Mouse (Mus musculus): ENCODE results near the gene Nlgn1.

Gene Nlgn1

DNA sequence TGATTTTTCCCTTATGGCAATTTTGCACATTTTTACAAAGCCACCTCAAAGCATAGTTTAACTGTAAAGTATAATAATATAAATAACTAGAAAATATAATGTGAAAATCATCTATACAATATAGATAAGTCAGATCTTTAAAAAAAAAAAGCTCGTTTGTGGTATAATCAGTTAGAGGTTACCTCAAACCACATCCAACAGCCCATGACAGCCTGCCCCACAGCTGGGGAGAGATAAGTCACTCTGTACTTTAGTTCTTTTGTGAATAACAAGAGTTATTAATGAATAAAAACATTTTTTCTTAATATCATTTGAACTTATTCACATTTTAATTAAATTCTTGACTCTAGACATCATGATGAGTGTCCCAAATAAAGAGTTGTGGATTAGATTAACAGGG lies 130.8 kb downstream of the Nlgn1 start:
- no peak for DNase-seq (ENCODE audit: low read depth, low spot score)

DNA sequence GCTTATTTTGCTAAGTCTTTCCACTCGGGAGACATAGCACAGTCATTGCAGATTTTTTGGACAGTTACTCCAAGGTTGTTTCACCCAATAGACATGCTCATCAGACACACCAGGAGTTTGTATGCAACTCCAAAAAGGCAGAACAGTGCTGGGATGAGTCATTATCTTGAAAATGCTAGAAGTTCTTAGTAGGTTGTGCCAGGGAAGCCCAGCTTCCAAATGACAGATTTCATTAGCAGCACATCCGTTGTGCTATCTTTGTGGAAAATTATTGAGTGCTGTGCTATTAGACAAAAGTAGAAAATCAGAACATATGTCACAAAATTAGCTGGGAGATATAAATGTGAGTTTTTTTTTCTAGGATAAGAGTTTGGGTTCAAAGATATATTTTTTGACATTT lies 137.3 kb downstream of the Nlgn1 start:
- DNase-seq (ENCODE audit: low read depth, low spot score) = no peak

DNA sequence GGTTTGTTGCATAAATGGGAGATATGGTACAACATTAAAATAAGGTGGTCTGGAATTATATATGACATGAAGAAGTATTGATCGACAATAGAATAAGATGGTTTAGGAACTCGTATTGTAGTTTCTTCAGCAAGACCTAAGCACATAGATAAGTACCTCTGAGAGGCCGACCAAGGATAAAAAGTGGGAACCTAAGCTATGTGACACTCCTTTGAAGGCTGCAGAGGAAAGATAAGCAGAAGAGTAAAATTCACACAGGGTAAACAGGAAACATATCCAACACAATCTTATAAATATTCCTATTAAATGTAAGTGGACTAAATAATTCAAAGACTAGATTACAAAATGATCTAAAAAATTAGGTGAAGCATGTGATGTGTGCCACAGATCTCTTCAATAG lies 151.2 kb downstream of the Nlgn1 start:
- DNase-seq (ENCODE audit: low read depth, low spot score) = no peak

DNA sequence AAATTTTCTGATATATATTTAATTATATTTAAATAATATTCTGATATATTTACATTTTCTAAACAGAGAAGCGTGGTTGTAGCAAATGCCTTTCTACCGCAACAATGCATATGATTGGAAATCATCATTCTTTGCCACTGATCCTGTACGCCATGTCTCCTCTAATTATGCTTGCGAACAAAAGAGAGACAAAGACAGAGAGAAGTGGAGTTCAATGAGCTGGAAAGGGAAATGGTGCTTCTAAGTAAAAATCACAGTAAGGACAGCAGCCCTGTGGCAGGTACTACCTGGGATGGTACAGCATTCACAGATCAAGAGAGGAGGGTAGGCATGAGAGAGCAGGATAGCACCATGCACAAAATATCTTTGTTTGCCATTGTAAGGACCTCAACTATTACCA lies 156.9 kb downstream of the Nlgn1 start:
- DNase-seq (ENCODE audit: low read depth, low spot score) = no peak

DNA sequence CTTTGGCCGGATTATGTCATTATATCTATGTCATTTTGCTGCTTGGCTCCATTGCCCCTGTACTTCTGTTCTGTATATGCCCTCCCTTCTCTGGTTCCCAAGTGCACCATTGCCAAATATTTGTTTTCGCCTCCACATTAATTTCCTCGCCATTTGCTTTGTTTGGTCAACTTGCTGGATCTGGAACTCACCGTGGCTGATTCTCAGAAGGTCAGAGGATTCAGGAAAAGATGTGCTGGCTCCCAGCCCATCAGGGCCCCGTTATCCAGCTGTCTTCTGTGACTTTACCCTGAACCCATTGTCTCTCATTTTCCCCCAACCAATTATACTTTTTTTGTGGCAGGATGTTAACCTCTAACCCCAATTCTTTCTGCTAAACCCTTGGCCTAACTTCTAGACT lies 158.0 kb downstream of the Nlgn1 start:
- no peak for DNase-seq (ENCODE audit: low read depth, low spot score)

DNA sequence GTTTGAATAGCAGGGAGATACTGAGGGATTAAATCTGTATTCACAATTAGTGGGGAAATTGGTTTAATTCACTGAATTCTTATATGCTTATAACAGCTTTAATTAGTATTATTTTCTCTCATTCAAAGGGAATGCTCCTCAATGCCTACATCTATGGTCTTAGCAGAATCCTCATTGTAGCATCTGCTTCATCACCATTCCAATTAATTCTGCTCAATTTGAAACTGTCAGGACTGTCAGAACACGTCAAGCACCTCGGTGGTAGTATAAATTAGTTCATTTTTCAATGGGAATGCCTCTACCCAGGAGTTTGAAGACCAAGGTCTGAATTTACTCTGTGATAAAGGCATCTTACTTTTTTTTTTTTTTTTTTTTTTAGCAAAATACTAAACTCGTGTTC lies 158.6 kb downstream of the Nlgn1 start:
- DNase-seq (ENCODE audit: low read depth, low spot score) = no peak

DNA sequence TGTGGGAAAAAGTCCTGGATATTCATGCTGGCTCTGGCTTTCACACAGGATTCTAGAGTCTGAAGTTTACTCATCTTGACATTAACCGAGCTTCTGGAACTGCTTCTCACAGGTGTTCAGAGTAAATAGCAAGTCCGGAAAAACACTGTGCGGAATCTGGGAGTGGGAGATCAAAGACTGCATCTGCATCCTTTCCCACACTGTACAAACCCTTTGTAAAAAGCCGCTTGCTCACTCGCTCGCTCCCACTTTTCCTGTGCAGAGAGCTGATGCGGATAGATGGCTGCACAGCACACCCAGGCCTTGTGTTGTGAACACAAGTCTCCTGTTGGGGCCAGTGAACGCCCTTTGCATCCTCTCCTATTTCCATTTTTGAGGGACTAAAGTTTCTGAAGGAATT lies 165.5 kb downstream of the Nlgn1 start:
- DNase-seq (ENCODE audit: low read depth, low spot score) = no peak

DNA sequence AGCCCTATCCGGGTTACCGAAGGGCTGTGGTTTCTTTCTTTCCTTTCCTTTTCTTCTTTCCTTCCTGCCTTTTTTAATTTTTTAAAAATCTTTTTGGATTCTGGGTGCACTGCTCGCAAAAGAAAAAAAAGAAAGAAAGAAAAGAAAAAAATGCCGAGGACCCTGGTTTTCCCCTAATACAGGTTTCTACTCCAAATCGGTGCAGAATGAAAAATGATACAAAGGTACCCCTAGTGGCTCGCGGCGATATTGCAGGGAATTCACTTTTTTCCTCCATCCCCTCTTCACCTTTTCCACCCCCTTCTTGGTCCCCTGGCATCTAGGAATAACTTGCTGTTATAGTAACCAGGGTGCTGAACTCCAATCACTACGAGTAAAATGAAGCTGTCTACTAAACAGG lies 178.5 kb downstream of the Nlgn1 start:
- DNase-seq (ENCODE audit: low read depth, low spot score) = no peak

DNA sequence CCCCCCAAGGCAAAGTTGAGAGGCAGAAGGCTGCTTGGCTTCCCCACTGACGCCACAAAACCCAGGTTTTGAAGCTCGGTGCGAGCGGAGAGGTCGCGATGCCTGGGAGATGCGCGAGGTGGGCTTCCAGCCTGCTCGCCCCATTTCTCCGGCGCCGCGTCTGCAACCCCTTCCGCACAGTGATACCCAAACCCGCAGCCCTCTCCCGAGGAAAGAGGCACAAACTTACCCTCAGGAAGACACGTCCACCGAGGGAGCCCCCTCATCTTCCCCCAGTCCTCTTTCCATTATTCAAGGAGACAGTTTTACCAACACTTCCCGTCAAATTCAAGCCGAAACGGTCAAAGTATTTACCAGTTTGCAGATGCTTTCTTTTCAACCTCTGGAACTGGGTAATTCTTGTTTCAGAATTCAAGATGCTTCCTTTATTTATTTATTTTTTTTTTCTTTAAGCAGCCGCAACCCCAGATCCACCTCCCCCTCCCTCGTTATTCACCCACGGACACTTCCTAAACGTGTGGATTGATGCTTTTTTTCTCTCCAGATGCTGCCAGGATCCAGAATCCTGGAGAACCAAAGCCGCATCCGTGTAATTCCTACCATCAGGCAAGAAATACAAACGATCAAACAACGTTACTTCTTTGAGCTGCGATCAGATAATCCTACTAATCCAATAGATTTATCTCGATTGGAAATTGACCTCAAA lies 179.1 kb downstream of the Nlgn1 start:
- DNase-seq (ENCODE audit: low read depth, low spot score) = no peak

DNA sequence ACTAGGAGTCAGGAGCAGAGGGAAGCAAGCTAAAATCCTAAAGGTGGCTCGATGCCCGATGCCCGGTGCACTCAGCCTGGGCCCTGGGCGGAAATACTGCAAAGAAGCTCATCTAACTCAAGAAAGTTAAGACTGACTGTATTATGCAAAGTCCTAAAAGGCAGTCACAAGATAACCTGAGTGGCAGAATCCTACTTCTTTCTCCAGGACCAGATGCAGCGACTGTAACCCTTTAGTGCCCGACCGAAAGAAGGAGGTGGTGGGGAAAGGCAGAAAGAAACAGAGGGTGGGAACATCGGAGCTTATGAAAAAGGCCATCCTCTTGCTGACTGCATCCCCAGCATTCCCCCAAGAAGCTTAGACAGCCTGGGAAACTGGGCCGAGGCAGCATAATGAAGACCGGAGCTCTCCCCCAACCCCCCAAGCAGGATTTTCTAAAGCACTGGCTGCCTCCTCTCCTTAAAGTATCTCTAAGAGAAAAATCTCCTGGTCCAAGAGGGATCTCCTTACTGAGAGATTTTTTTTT lies 179.7 kb downstream of the Nlgn1 start:
- no peak for DNase-seq (ENCODE audit: low read depth, low spot score)

DNA sequence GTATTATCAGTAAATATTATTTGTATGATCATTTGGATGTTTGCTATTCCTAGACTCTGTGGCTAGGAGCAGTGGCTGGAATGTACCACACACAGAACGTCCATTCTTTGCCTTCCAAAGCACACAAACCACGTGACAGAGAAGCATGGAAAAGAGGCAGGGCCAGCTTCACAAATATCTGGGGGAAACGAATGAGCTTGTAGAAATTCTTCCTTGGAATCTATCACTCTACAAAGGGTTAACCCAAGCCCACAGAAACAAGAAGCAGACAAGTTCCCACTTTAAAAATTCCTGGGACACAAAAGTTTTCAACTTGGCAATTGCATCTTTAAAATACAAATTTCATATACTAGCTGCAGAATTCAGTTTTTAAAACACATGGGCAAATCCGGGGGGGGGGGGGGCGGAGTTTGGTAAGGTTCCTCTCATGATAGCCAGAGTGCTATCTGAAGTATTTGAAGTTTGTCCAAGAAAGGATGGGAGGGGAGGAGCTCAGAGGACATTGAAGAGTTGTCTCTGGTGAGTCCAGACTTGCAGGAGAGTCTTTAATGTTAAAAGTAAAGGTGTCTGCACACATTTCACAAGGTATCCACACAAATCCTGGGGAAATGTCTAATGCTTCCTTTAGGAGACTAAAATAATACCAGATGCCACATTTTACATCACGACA lies 180.8 kb downstream of the Nlgn1 start:
- DNase-seq (ENCODE audit: low read depth, low spot score) = no peak

DNA sequence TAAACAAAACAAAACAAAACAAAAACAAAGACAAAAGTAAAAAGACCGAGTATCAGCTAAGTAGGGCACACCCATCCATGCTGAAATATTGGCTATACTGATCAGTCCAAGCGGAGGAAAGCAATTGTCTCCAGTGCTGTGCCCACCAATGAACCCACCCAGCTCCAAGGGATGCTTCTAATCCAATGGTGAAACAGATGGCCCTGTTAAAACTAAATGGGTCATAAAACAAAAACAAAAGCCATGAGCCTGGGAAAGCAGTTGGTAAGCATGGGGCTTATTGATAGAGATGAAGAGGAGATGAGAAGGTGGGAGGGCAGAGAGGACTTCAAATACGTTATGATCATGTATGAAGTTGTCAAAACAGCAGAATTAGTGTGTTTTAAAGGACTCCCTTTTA lies 186.1 kb downstream of the Nlgn1 start:
- DNase-seq (ENCODE audit: low read depth, low spot score) = no peak

DNA sequence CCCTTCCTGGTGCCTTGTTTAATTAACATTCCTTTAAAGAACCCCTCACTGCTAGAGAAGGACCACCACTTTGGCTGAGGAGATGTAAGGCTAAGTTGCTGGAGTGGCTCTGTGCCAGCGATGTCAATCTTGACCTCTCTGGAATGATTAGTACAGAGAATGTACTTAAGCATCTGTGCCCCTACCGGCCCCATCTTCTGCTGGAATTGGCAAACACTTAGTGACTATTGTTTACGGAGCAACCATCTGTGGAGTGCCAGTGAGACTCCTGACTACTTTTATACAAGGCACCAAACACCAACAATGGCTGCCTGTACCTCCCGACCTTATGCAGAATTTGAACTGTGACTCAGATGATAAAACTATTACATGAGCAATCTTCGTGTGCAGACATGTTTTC lies 186.8 kb downstream of the Nlgn1 start:
- no peak for DNase-seq (ENCODE audit: low read depth, low spot score)

DNA sequence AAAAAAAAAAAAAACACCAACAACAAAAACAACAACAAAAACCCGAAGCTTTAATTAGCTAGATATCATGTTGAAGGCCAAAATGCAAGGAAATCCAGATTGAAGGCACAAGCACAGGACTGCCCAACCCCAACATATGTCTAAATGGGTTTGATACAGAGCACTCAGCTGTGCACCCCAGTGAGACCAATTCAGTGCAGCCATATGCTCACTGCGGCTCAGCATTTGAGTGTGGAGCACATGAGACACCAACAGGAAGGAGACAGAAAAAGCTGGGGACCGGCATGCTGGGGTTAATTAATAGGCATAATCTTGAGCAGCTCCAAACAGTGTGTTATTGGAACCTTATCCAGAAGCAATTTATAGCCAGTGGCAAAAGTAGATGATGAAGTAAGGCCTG lies 190.7 kb downstream of the Nlgn1 start:
- DNase-seq (ENCODE audit: low read depth, low spot score) = no peak

DNA sequence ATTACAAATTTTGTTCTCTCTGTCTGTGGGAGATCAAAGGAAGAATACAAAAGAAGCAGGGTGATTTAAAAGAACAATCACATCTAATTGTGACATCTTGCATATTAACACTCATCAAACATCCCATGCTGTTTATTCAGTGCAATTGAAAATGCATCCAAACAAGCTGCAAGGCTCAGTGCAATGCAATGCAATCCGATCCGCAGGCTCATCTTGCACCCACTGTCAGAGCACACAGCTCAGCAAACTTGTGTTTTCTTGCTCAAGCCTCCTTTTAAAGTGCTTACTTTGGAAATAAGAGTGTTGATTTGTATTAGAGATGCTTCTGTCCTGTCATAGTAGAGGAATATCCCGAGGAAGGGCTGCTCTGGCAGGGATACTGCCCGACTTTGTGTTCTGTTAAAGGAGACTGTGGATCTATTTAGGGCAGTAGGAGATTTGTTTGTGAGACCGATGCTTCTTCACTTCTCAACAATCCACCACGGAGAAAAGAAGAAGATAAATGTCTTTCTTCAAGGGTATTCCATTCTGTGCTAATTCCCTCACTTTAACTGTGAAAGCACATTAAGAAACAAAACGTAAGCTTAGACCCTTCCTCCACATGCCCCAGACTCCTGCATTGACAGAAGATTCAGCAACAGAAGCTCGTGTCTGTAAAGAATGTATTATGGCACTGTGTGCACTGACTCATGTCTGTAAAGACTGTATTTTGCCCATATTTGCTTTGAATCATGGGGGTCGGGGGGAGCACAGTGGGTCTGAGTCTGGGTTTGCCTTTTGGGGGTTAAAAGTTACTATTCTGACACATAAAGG lies 197.2 kb downstream of the Nlgn1 start:
- DNase-seq (ENCODE audit: low read depth, low spot score) = no peak

DNA sequence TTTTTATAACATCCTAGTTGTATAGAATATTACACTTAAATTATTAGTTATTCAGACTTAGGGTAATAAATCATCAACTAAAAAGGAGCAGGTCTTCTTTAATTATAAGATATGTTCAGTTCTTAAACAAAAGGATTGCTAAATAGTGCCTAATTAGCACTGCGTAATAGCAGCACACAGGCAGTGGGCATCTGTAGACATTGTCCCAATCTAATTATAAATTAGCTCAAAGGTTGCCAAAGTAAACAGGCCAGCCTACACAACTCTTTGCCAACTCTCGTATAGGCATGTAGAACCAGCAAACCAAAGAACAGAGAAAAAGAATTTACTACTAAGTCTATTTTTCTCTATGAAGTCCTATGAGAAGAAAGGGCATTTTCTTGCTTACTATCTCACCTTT lies 201.3 kb downstream of the Nlgn1 start:
- no peak for DNase-seq (ENCODE audit: low read depth, low spot score)

DNA sequence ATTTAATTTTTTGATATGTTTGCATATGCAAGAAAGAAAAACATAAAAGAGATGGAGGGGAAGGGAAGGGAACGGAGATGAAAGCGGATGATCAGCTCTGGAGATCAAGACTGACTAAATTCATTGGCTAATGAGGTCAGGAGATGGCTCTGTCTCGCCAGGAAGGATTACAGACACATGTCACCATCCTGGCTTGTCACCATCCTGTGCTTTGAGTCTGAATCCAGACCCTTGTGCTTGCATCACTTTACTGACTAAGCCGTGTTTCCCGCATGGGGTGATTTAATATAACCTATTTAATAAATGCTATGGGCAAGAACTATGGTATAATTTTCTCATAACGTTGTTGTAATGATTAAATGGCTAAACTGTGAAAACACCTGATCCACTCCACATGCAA lies 202.8 kb downstream of the Nlgn1 start:
- no peak for DNase-seq (ENCODE audit: low read depth, low spot score)

DNA sequence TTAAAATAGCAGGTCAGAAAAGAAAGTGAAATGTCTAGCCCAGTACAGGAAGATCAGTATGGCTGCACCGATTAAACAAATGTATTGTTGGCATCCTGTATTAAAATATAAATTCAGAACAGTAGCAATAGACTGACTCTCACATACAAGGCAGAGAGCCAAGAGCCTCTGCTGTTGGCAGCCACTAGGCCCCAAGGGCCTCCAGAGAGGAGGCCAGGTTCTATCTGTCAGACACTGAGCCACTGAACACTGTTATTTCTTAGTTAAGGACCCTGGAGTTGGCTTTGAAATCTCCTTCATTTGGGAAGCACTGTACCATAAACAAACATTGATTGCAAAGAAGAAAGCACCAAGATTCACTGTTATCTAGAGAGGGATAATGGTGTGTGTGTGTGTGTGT lies 215.2 kb downstream of the Nlgn1 start:
- no peak for DNase-seq (ENCODE audit: low read depth, low spot score)

DNA sequence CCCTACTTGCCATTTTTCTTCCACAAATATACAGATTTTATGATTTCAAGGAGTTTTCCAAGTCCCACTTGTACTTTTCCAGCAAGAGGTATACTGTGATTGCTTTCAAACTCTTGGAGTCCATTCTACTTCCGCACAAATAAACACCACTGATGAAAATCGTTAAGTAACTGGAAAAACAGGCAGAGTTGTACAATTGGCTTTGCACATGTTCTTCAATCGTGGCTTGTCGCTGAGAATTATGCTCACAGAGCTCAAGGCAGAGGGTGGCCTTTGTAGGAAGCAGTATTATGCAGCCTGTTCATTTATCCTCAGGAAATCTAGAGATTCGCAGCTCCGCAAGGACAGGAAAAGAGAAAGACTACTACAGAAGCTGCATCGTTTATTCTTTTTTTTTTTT lies 225.9 kb downstream of the Nlgn1 start:
- no peak for DNase-seq (ENCODE audit: low read depth, low spot score)

DNA sequence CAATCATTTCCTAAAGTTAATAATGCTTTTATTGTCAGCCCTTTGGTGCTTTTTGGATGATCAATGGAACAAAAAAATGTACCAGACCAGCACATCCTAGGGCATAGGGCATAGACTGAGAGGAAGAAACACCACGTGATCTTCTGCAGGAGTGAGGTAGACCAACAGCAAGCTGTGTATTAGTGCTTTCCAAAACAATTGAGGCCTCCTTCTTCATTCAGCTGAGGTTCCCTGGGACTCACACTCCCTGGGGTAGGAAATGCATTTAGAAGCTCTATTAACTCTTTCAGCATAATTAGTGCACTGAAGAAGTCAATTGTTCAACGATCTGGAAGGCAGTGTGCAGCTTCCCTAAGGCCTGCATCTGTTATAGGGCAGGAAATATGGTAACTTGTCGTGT lies 226.7 kb downstream of the Nlgn1 start:
- DNase-seq (ENCODE audit: low read depth, low spot score) = no peak

DNA sequence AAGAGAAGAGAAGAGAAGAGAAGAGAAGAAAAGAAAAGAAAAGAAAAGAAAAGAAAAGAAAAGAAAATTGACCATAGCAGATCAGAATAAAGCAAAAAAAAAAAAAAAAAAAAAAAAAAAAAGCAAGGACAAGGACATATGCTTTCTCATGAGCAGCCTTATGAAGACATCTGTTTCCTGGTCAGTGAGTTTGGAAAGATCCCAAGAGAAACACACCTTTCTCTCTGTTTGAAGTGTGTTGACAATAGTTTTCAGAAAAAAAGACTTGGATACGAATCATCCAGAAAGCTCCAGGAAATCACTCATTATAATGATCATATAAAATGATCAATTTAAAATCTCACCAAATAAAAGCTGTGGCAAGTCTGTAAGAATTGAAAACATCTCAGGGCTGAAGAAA lies 230.0 kb downstream of the Nlgn1 start:
- no peak for DNase-seq (ENCODE audit: low read depth, low spot score)

DNA sequence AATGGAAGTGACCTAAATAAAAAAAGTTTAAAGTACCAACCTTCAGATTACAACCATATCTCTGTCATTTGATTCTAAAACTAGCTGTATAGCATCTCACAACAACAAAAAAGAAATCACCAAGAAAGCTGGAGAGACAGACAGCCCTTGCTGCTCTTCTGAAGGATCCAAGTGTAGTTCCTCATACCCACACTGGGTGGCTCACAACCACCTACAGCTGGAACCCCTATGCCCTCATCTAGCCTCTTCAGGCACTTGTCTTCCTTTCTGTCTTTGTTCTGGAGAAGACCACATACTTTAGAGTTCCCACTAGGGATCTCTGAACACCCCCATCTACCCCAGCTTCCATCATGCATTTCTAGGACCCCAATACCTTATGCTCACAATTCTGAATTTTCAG lies 236.7 kb downstream of the Nlgn1 start:
- DNase-seq (ENCODE audit: low read depth, low spot score) = no peak

DNA sequence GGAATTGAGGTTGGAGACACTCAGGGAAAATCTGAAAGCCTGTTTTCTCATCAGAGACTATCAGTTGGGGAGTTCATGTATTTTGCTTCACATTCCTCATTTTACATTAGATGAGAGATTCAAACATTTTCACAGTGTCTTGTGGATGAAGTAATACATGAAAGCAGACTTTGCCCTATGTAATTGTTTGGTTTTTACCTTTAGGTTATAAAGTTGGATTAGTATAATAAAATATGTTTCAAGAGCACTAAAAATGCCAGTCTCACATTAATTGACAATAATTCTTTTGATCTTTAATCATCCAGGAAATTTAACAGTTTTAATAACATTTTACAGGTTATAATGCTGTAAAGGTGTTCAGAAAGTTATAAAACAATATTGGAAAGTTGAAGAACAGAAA lies 262.9 kb downstream of the Nlgn1 start:
- DNase-seq (ENCODE audit: low read depth, low spot score) = no peak

Measured in c-Kit-negative CD71-positive TER-119-positive erythroid progenitor cells, embryonic 14.5 days (primary cell).